Mouse (Mus musculus) G1E (cell line): Measurements from ENCODE around the gene Il4. TPM values are rescaled to one million over a fixed set of nuclear protein-coding genes. Genes with fewer than 3 reads are reported as not detected.

Experiments used
- ATAC-seq: 2 replicates; pipeline ENCODE4 v1.8.0; 2016; ENCODE audit warnings: mild to moderate bottlenecking; ENCODE audit not compliant: insufficient number of reproducible peaks, poor library complexity, low FRiP score, severe bottlenecking; ENCODE audit errors: extremely low read depth
- DNase-seq: peaks from one replicate; pipeline ENCODE4 v3.0.0; 2012; ENCODE audit warnings: low spot score
- H3K27me3 ChIP-seq: 2 replicates; pipeline ENCODE4 v1.6.1; 2012; ENCODE audit warnings: mild to moderate bottlenecking, low read length, inconsistent platforms; ENCODE audit not compliant: insufficient read depth
- H3K36me3 ChIP-seq: replicated peaks from 2 replicates; pipeline ENCODE3; 2012; ENCODE audit warnings: mild to moderate bottlenecking, inconsistent platforms
- H3K4me1 ChIP-seq: 2 replicates; pipeline ENCODE4 v1.6.1; 2012; ENCODE audit warnings: low read depth, low read length, inconsistent platforms, mixed read lengths; ENCODE audit not compliant: insufficient read depth
- H3K4me3 ChIP-seq: 2 replicates; pipeline ENCODE4 v1.5.1; 2012; ENCODE audit warnings: low read depth, mild to moderate bottlenecking, inconsistent platforms, low read length, moderate library complexity, mixed read lengths
- H3K9me3 ChIP-seq: replicated peaks from 2 replicates; pipeline ENCODE4 v1.6.1; 2012; ENCODE audit warnings: inconsistent platforms
- CTCF ChIP-seq: IDR thresholded peaks from 2 replicates; pipeline ENCODE4 v1.5.1; 2012; ENCODE audit warnings: low read depth, low read length, inconsistent platforms, mixed read lengths
- GATA1 ChIP-seq: IDR thresholded peaks from 2 replicates; pipeline ENCODE4 v1.6.1; 2012; ENCODE audit warnings: borderline replicate concordance, low read length, inconsistent platforms, mixed read lengths
- GATA2 ChIP-seq: IDR thresholded peaks from 2 replicates; pipeline ENCODE4 v1.6.1; 2012; ENCODE audit warnings: low read depth, low read length, inconsistent platforms, borderline replicate concordance
- POLR2AphosphoS5 ChIP-seq: IDR thresholded peaks from 2 replicates; pipeline ENCODE4 v1.6.1; 2012; ENCODE audit warnings: low read depth, low read length, inconsistent platforms; ENCODE audit not compliant: insufficient replicate concordance
- TAL1 ChIP-seq: conservative IDR thresholded peaks from 2 replicates; pipeline ENCODE4 v1.6.1; 2012; ENCODE audit warnings: low read depth, low read length, inconsistent platforms, mixed read lengths
- polyA plus RNA-seq: library from polyadenylated mRNA; stranded (reverse); fragments of >175 nt; gene quantifications from 2 replicates; pipeline ENCODE4 v1.2.3, GENCODE M21; 2012
- total RNA-seq, 2 experiments: library from RNA; stranded (forward) in 1 of 2; stranded (reverse) in 1 of 2; fragments of 200-1000 nt in 1 of 2; fragments of >200 nt in 1 of 2; fragmentation: Nextera tagmentation in 1 of 2; gene quantifications; 2 replicates each; pipeline ENCODE4 v1.2.3; 2014 to 2017

Gene Il4
- total and polyA plus RNA-seq, 3 experiments: 0.43 to 87.7 (median 35.8) TPM

DNA sequence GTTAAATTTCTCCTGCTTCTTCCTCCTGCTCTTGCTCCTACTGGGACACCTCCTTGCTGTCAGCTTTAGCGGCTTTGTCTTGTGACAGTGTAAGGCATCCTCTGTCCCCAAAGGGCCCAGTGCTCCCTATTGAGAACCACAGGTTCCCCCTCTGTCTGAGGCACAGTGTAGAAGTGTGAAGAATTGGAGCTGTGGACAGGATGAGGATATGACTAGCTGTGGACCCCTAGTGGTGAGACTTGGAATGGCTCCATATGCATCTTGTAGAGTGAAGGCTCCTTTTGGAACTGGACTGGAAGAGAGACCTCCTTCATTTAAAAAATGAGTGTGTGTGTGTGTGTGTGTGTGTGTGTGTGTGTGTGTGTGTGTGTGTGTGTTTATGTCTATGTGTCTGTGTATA, 9.4 kb upstream of the Il4 start:
- H3K9me3 ChIP-seq: peaks cover 7% of the 10 kb centered on the region
- DNase-seq: peak; percentile 78
- H3K4me3 ChIP-seq: no peak overlapping the region; the same call in 1 of the 2 replicates
- ATAC-seq: peak; percentile 55
- H3K4me1 ChIP-seq: peaks cover 73% of the 10 kb centered on the region
- peaks cover 3% of the 10 kb centered on the region for H3K36me3 ChIP-seq
- TF ChIP-seq GATA2 (no peak), TAL1 (no peak), CTCF (peak; percentile 80; the same call in 1 of the 2 replicates), GATA1 (no peak), POLR2AphosphoS5 (no peak)
- H3K27me3 ChIP-seq: no peaks in the 10 kb centered on the region; the same call in 1 of the 2 replicates

DNA sequence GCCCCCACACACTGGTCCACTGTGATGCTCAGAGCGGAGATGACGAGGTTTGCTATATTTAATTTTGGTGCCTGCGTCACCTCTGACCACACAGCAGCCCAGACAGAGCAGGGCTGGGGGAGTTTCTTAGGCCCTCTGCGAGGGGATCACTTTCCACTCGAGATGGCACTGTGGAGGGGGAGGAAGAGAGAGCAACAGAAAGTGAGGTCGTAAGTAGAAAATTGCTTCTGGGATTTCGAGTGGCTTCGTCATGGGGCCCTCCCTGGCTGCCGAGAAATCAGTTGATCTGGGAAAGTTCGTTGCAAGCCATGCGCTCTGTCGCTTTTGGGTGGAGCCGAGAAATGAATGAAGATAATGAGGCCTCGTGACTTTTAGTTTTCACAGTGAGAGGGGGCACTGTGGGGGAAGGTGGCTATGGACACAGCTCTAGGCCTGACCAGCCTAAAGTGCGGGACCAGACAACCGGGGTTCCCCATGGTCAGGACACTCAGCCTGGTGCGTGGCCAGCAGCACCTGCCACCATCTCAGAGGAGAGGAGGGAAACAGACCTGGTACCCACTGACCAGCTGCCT, 8.4 kb upstream of the Il4 start:
- H3K27me3 ChIP-seq: no peaks in the 10 kb centered on the region

DNA sequence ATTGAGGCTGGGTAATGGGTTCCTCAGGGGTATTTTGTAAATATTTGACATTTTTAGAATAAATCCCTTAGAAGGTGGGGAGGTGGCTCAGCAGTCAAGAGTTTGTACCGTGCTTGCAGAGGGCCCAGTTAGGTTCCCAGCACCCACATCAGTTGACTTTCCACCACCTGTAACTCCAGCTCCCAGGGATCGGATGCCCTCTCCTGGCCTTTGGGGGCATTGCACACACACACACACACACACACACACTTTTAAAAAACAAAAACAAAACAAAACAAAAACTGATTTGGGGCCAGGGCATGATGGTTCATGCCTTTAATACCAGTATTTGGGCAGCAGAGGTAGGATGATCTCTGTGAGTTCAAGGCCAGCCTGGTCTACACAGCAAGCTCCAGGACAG, 5.7 kb upstream of the Il4 start:
- TF ChIP-seq CTCF: no peak
- no peak for TF ChIP-seq TAL1
- no peak for TF ChIP-seq POLR2AphosphoS5
- TF ChIP-seq GATA2: no peak
- no peak for TF ChIP-seq GATA1
- DNase-seq: no peak

More for the DNA sequence above, 8.4 kb upstream of the Il4 start:
- peaks cover 3% of the 10 kb centered on the region for H3K36me3 ChIP-seq
- H3K4me1 ChIP-seq: peaks cover 74% of the 10 kb centered on the region
- peaks cover 7% of the 10 kb centered on the region for H3K9me3 ChIP-seq
- ATAC-seq (peak; percentile 67), DNase-seq (peak; percentile 55)
- H3K4me3 ChIP-seq: peak overlapping the region; percentile 62; the same call in 1 of the 2 replicates
- TF ChIP-seq GATA1 (no peak), POLR2AphosphoS5 (no peak), TAL1 (no peak), CTCF (no peak), GATA2 (no peak)

DNA sequence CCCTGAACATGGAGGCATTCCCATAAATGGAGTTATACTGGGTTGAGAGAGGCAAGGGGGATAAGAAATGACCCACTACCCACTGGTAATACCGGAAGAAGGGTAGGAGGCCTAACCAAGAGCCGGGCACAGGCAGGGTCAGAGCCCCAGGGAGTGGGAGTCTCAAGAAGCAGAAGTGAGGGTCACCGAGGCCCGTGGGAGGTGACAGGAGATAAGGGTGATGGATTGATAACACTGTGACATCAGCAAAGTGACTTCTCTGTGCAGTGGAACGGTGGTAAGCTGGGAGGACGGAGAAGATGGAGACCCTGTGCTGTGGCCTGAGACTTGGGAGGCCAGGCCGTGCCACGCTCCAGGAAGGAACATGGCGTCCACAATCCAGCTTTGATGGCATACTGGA, 5.1 kb upstream of the Il4 start:
- ATAC-seq: no peak
- DNase-seq: no peak
- H3K9me3 ChIP-seq: peaks cover 7% of the 10 kb centered on the region
- H3K36me3 ChIP-seq: peaks cover 3% of the 10 kb centered on the region
- H3K4me3 ChIP-seq: peak overlapping the region; percentile 53; the same call in 1 of the 2 replicates
- no peaks in the 10 kb centered on the region for H3K27me3 ChIP-seq
- TF ChIP-seq GATA2 (no peak), GATA1 (no peak), TAL1 (no peak), CTCF (no peak), POLR2AphosphoS5 (no peak)
- H3K4me1 ChIP-seq: peaks cover 92% of the 10 kb centered on the region

More for the DNA sequence above, 5.7 kb upstream of the Il4 start:
- Histone ChIP-seq H3K27me3 (no peaks in the 10 kb centered on the region), H3K4me1 (peaks cover 86% of the 10 kb centered on the region), H3K36me3 (peaks cover 3% of the 10 kb centered on the region), H3K4me3 (no peak overlapping the region), H3K9me3 (peaks cover 7% of the 10 kb centered on the region)
- ATAC-seq: no peak

DNA sequence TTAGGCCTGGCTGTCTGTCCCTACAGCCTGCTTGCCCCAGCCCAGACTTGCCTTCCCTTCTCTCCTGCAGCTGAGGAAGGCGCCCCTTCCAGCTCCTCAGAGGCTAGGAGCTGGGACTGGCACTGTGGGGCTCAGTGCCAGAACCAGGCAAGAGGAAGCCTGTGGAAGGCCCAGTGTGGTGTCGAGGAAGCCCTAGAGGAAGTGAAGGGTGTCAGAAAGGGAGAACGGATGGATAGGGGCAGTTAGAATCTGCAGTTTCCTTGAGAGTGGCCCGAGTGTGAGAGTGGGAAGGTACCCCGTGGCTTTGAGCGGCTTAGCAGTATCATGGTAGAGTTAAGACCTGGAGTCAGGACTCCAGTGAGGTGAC, 4.0 kb upstream of the Il4 start:
- Histone ChIP-seq H3K36me3 (peaks cover 3% of the 10 kb centered on the region), H3K4me1 (peaks cover 97% of the 10 kb centered on the region), H3K27me3 (no peaks in the 10 kb centered on the region), H3K9me3 (peaks cover 7% of the 10 kb centered on the region), H3K4me3 (no peak overlapping the region; the same call in 1 of the 2 replicates)
- no peak for TF ChIP-seq GATA2
- TF ChIP-seq TAL1: no peak
- TF ChIP-seq POLR2AphosphoS5: no peak
- no peak for TF ChIP-seq CTCF
- no peak for TF ChIP-seq GATA1
- DNase-seq: no peak
- ATAC-seq: no peak

DNA sequence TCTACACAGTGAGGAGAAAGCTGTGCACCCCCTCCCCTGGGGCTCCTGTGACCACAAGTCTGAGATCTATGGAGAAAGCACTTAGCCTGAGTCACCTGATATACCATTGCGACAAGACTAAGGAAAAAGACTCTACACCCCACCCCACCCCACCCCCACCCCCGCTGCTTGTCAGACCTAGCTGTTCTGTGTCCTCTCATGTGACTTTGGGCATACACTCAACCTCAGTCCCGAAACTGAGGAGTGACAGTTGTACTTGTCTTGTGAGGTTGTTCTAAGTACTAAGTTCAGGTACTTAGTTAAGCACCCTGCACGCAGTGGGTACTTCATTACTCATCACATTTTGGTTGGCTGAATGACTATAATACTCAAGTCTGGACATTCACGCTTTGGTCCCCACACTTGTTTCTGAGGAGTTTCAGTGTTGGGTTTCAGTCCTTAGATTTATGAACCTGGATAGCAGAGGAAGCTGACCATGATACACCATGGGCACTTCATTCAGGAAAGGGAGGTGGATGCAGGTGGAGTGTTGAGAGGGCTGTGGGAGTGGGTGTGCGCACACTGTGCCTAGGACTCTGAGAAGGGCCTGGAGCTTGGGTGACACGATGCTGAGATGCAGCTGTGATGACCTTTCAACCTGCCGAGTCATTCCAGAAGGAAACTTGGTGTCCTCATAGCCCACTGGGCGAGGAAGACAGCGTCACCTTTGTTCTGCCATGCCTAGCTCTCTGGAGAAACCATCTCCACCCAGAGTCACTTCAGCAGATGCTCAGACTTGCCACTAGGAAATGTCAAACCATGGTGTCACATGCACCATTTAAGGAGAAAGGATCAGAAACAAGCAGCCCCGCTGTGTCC, 3.3 kb upstream of the Il4 start:
- H3K4me3 ChIP-seq: peak overlapping the region; percentile 39; the same call in 1 of the 2 replicates
- H3K36me3 ChIP-seq: peaks cover 3% of the 10 kb centered on the region
- peaks cover 7% of the 10 kb centered on the region for H3K9me3 ChIP-seq
- peaks cover 94% of the 10 kb centered on the region for H3K4me1 ChIP-seq
- ATAC-seq (no peak; the same call in 1 of the 2 replicates), DNase-seq (no peak)
- TF ChIP-seq POLR2AphosphoS5 (no peak), CTCF (0 out of 2 replicates have a peak, but pooled peaks have one; percentile 7), TAL1 (no peak)
- no peaks in the 10 kb centered on the region for H3K27me3 ChIP-seq
